Mouse (Mus musculus) liver, embryonic 14.5 days (tissue): ENCODE data around the gene Cenpt.

Experiments used
- CTCF ChIP-seq: IDR thresholded peaks from 2 replicates; pipeline ENCODE4 v1.5.1; 2016; ENCODE audit warnings: antibody characterized with exemption, low read depth, control low read depth
- EP300 ChIP-seq: IDR thresholded peaks from 2 replicates; pipeline ENCODE4 v1.6.1; 2016; ENCODE audit warnings: antibody characterized with exemption, low read depth

DNA sequence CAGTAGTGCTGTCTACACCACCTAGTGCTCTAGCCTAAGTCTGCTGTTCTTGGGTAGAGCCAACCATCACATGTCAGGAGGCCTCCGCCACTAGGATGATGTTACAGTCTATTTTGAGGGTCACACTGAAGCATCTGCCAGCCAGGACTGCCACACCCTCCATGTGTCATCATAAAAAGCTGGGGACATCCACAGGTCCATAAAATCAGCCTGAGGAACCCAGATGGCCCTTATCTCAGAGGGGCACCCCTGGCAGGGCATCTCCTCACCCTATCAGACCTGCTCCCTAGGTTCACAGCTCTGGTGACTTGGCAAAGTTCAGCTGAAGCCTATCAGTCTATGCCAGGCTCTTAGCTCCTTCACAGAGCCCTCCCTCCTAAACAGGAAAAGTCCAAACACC, 32.2 kb downstream of the Cenpt start:
- TF ChIP-seq CTCF = peak; percentile 33; the same call in 1 of the 2 replicates
- peak; percentile 100 for TF ChIP-seq EP300
